Mouse (Mus musculus): ENCODE data around the gene Fam117a.

Gene Fam117a

DNA sequence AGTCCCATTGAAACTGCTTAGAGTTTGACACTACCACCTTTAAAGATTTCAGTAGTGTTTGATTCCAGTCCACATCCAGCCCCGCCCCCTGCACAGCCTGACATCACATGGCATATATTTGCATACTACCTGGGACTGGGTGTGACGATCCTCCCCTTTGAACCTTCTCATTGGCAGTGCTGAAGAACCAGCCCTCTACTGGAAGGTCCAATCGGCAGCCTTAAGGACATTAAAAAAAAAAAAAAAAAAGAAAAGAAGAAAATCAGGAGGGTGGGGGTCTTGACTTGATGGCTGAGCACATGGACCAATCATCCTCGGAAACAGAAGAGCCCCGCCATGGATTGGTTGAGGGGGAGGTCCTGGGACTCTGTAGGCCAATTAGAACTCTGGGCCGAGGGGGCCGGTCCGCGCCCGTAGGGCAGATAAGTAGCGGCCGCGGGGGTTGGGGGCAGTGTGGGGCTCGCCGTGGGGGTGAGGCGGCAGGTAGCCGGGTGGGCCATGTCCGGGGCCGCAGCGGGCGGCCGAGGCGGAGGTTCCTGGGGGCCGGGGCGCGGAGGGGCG lies at the start of gene Fam117a:
TSS of gene Fam117a (plus strand) at position 451 of the 561 bp plus-strand sequence.
- DNase-seq (ENCODE audit: low read depth, low spot score), result no peak

DNA sequence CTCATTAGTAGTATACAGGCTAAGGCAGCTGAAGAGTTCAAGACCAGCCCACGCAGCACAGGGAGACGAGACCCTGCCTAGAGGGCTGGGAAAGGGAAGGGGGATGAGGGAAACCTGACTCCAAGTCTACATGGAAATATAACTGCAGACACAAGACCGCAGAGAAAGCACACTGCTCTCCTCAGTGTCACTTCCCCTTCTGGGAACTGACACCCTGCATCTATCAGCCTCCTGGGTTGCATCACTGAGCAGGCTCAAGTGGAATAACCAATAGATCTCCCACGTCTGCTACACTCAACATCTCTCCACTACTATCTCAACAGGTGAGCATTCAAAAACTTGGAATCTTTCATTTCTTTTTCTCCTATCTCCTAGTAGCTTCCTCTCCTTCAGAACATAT lies 44.8 kb upstream of the Fam117a start:
- DNase-seq (ENCODE audit: low read depth, low spot score), result no peak

DNA sequence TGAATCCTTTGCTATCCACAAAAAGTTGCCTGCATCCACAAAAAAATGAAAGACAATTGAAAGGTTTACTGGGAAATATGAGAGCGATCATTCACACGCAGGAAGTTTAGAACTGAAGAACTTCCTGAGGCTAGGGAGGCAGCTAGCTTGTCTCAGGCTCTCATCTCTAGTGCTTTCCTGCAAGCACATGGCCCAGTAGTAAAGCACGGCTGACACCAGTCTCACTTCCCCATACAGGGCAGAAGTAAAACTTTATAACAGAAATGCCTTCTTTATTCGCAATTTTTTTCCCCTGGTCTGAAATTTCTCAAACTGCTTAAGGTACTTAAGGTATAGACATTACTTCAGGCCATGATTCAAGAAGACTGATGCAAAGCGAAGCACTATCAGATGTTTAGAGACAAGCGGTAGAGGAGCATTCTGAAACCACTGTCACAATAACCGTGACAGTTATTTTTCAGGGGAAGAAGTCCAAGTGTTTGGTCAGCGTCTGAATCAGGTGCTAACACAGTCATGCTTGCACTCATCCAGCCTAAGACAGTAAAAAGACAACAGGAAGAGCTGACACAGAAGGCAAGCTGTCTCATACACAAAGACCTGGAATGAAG lies 43.7 kb upstream of the Fam117a start:
- no peak for DNase-seq (ENCODE audit: low read depth, low spot score)

DNA sequence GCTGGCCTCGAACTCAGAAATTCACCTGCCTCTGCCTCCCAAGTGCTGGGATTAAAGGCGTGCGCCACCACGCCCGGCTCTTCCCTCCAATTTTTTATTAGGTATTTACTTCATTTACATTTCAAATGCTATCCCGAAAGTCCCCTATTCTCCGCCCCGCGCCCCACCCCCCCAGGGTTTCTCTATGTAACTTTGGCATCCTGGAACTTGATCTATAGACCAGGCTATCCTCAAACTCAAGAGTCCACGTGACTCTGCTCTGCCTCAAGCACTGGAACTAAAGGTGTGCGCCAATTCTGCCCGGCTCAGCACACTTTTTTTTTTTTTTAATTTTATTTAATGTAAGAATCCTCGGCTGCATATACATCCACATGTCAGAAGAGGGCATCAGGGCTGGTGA lies 41.1 kb upstream of the Fam117a start:
- no peak for DNase-seq (ENCODE audit: low read depth, low spot score)

DNA sequence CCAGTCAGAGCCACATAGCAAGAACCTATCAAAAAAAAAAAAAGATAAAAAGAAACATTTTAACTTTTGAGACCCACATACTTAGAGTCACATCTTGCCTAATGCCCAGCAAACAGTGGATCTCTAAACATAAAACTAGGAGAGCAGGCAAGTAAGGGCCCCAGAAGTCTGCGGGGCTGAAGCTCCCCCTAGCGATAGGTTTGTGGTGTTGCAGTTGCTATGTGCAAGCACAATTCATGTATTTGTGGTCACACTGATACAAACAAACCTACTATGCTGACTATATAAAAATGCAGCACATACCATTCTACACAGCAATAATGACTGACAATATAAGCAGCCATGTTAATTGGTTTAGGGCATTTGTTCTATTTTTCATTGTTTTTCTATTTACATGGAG lies 38.7 kb upstream of the Fam117a start:
- no peak for DNase-seq (ENCODE audit: low read depth, low spot score)

DNA sequence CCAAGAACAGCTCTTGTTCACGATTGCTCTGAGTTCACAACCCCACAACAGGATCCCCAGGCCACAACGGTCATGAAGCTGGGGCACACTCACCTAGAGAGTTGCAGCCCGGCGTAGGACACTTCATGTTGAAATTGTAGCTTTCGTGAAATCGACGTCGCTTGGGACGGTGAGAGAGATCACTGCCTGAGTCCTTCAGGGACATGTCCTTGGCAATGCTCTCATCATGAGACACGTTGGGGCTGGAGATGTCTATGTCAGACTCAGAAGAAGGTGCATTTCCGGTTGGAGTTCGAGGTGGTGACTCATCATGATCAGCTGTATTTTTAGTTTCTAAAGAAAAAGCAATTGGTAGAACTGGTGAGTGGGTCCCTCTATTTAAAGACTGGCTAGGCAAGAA lies 36.9 kb upstream of the Fam117a start:
- DNase-seq (ENCODE audit: low read depth, low spot score), result no peak

DNA sequence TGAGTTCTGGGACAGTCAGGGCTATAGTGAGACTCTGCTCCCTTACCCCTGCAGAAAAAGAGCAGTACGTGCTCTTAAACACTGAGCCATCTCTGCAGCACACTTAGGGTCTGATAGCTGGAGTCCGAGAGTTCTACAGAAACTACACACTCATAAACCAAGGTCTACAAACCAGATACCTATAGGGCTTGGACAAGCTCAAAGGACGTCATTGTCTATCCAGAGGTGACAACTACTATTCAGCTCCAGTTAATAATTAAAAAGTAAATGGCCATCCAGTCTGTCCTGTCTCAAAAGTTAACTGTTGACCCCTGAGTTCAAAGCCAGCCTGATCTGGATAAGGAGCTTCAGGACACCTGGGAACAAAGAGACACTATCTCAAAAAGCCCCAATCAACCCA lies 35.0 kb upstream of the Fam117a start:
- DNase-seq (ENCODE audit: low read depth, low spot score), result no peak

DNA sequence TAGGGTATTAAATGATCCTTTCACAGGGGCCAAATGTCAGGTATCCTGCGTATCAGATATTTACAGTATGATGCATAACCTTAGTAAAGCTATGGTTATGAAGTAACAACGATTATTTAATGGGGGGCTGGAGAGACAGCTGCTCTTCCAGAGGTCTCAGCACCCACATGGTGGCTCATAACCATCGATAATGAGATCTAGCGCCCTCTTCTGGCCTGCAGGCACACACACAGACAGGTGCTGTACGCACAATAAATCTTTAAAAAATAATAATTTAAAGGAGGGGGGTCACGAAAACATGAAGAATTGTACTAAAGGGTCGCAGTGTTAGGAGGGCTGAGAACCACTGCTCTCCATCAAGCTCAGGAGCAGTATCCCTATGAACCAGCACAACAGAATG lies 31.2 kb upstream of the Fam117a start:
- DNase-seq (ENCODE audit: low read depth, low spot score), result no peak

DNA sequence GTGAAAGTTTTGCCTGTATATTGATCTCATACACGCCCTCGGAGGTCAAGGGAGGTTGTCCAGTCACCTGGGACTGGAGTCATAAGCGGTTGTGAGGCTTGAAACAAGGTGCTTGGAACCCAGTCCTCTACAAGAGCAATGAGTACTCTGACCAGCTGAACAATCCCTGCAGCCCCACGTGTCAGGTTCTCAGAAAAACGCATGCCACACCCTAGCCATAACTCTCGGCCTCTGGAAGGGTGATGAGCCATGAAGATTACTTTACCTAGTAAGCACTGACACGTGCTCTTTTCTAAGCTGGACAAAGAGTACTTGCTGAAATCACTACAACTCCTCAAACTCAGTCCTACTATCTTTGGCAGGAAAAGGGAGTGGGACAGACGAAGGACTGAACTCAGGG lies 29.3 kb upstream of the Fam117a start:
- DNase-seq (ENCODE audit: low read depth, low spot score), result no peak

DNA sequence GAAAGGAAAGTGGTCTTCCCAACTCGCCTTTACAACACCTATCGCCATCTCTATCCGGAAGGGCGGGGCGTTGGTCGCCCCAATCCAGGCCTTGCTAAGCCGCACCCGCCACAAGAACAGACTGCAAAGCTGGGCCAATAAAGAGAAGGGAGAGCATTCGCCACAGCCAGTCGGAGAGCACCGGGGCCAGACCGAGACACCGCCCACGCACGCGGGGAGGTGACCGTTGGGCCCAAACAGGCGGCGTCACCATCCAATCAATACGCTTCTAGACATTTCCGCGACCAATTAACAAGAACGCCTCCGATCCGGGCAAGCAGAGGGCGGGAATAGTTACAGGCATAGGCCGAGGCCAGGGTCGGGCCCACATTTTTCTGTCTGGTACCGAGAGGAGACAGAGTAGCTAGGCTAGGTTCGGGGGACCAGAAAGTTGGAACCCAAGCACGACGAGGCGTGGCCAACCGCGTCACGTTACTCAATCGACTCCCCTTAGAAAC lies 27.3 kb upstream of the Fam117a start:
- DNase-seq (ENCODE audit: low read depth, low spot score), result peak; percentile 85

DNA sequence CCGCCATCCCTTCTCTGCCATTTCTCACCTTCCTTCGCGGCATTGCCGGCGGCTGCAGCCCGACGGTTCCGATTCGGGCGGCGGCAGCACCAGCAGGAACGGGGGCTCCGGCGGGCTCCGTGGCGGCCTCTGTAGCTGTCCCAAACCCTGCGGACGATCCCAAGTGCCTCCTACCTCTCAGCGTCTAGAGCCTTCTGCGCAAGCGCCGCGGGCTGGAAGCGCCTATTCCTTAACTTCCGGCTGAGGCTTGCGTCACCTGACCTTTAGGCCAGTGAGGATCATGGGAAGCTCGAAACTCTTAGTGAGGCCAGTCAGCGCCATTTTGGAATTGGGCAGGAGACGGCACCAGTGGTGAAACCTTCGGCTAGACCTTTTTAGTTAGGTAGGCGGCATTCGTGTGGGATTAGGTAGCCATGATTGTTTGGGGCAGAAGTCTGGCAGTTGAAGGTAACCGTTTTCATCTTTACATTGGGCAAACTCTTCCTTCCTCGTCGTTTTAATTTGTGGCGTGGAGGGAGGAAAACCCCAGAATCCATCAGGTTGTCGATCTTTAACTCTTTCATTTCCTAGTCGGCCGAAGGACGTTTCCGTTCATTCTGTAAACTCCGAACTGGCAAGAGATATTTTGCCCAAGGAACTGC lies 26.7 kb upstream of the Fam117a start, which contains the start of gene Kat7:
TSS of gene Kat7 (minus strand) at position 240 of the 641 bp plus-strand sequence.
- peak; percentile 96 for DNase-seq (ENCODE audit: low read depth, low spot score)

DNA sequence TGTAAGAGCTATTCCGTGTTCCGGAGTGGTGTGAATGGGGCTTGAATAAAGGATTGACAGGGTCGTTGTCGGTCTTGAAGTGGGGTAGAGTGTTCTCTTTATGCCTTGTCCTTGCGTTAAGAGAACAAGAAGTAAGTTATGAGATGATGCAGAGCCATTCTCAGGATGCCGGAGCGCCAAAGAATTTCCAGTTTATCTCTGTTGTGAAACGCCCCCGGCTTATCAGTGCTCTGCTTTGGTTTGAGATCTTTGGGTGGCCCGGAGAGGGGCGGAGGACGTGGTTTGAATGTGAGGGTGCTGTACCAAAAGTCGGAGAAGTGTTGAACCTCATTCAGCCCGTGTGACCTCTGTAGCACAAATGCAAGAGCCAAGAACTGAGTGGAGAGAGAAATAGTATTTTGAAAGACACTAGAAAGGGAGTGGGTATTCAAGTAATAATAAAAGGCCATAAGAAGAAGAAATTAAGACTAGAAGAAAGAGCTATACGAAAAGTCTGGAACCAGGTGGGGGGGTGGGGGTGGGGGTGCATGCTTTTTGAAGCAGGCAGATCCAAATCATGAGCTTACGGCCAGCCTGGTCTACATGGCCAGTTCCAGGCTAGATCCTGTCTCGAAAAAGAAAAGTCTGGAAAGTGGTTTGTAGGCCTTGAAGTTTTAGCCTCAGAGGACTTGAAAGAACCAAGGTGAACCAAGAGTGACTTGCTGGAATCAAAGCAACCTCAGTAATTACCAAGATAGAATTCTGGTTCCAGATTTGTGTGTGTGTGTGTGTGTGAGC lies 26.0 kb upstream of the Fam117a start:
- no peak for DNase-seq (ENCODE audit: low read depth, low spot score)

DNA sequence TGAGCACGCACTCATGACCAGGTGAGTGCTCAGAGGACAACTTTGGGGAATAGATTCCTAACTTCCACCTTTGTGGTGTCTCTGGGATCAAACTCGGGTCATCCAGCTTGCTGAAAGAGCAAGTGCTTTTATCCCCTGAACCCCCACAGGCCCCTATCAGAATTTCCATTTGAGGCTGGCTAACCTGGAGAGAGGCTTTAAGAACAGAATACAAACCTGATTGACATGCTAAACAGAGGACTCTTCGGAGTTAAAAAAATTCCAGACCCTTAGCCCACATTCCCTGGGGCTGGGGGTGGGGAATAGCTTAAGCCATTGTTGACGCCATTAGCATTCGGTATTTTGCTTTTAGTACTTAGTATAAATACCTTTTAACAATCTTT lies 25.4 kb upstream of the Fam117a start:
- no peak for DNase-seq (ENCODE audit: low read depth, low spot score)

DNA sequence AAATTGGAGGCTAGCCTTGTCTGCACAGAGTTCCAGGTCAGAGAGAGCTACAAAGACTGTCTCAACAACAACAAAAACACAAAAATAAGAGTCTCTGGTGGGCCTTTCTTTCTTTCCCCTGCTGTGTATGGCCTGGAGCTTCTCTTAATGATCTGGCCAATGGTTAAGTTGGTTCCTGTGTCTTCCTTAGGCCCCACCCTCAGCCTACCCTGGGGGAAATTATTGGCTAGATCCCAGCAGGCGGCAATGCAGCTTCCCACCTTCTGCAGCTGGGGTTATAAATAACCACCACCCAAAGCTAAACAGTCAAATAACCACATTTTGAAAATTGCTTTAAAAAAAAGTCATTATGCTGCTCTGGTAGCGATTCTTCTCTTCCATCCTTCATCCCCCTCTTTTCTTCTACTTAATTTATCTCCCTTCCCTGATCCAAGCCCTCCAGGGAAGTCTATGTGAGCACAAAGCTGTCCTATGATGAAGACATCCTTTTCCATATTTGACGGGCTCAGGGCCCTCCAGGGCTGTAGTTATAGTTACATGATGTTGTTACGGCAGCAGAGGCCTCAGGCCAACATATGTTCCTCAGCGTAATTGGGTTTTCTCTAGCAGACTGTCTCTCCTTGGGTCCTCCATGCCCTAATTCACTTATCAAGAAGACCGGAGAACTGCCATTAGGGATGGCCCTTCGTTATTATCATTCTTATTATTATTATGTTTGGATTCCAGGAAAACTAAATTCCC lies 21.4 kb upstream of the Fam117a start:
- DNase-seq (ENCODE audit: low read depth, low spot score), result no peak

DNA sequence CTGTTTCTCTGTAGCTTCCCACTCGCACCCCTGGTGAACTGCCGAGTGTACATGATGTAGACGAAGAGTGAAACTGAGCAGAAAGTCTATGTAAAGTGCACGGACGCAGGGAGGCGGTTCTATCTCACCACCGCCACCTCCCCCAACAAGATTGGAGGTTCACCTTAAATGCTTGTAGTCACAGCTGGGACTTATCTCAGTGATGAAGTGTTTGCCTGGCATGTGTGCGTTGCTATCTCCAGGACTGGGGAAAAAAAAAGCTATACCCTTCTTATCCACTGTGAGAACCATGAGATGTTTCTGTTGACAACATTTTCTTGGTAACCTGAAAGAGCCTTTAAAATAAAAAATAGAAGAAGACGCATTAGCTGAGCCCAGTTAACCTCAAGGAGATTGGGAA lies 18.7 kb upstream of the Fam117a start:
- DNase-seq (ENCODE audit: low read depth, low spot score), result no peak

DNA sequence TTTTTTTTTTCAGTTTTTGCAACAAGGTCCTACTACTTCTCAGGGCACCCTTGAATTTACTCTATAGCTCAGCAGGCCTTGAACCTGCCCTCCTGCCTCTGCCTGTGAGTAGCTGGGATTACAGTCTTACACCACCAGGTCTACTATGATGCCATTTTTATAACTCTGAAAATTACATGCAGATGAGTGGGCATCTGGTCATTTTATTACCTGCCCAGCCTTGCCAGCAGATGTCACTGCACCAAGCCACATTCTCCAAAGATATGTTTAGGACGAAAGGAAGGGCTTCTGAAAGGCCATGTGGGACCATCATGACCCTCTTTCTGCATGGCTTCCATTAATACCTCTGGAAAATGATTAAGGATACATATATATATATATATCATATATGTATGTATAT lies 17.3 kb upstream of the Fam117a start:
- no peak for DNase-seq (ENCODE audit: low read depth, low spot score)

DNA sequence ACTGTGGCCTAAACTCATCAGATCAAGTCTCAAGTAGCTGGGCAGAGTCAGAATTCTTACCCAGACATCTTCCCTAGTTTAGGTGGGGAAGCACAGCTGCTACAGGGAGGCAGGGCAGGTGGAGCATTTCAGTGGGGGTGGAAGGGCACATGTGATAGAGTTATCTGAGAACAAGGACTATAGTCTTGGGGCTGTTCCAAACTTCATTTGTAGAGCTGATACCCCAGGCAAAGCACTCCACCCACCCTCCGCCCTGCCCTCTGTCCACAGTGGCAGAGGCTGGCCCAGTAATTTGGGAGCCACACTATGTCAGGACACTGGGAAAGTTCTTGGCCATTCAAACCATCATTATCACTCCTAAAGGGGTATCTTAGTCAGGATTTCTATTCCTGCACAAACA lies 16.8 kb upstream of the Fam117a start:
- DNase-seq (ENCODE audit: low read depth, low spot score), result no peak

DNA sequence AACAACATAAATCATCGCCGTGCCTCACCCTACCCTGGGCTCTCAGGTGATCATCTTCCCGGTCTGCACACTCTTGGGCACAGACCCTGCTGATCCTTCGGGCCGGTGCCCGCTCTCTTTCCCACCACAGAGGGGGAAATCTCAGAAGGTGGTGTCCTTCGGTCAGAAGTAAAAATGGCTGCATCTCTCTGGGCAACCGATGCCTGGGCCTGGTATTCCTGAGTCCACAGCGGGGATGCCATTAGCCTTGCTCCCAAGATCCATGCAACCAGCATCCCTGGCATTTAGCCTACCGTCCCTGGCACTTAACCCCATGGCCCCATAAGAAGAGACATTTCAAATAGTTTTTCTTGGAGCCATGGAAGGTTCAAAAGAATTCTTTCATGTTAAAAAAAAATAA lies 12.6 kb upstream of the Fam117a start:
- DNase-seq (ENCODE audit: low read depth, low spot score), result no peak

DNA sequence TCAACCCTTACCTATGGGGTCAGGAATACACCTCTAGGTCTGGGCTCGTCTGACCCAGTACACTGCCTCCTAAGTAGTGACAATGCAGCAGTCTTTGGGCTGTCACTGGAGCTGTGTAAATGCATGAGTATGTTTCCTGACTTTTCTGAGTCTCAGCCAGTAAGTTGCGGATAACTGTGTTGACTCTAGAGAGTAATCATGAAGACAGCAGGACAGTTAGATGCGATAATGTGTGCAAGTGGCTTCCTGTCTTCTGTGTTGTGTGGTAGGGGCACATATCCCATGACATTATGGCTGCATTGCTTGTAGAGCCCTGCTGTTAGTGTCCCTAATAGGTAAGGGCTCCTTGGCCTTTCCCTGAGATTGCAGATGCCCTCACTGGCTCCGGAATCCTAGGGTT lies 11.0 kb upstream of the Fam117a start:
- no peak for DNase-seq (ENCODE audit: low read depth, low spot score)

DNA sequence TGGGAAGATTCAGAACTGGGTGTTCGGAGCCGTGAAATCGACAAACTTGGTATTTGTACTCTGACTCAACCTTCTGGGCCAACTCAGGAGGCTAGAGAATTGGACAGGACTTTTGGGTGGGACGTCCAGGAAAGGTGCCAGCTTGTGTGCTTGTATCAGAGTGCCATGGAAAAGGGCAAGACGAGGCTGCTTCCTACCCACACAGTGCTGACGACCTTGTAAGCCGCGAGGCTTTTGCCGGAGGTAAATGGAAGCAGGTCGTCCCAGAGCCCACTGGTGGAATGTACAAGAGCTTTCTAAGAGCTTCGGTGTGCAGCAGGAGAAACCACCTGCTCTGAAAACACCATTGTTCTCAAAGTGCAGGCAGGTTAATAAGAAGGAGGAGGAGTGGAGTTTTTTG lies 10.6 kb upstream of the Fam117a start:
- DNase-seq (ENCODE audit: low read depth, low spot score), result no peak

DNA sequence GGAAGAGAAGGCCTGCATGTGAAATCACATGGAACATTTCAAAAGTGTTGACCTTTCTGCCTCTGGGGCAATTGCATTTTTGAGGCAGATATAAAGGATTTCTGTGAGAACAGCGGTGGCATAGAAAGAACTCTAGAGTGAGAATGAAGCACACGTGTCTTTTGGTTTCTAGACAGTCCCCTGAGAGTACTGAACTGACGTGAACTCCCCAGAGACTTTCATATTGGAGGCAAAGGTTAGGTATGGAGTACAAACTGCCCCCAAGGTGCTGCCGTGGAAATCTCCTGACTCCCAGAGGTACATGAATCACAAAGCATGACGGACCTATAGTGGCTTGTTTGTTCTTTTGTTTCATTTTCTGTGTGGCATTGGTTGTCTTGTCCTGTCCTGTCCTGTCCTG lies 8.2 kb upstream of the Fam117a start:
- DNase-seq (ENCODE audit: low read depth, low spot score), result no peak

DNA sequence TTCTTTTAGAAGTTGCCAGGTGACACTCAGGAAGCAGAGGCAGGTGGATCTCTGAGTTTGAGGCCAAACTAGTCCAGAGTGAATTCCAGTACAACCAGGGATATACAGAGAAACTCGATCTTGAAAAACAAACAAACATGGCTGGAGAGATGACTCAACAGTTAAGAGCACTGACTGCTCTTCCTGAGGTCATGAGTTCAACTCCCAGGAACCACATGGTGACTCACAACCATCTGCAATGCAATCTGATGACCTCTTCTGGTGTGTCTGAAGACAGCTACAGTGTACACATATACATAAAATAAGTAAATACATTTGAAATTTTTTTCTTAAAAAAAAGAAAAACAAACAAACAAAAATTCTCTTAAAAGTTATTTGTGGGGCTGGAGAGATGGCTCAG lies 6.2 kb upstream of the Fam117a start:
- DNase-seq (ENCODE audit: low read depth, low spot score), result no peak
